Mouse (Mus musculus) megakaryocyte progenitor cell, adult 5-6 weeks (primary cell): ENCODE measurements at regions not wholly inside any gene's neighbourhood (a gene's known extent, or its start where the extent isn't known, plus 50 kb on each side); places are given as distances from the start of the nearest gene placed in this dataset.
A peak's percentile ranks its signal among the peaks of the same experiment; 100 is the strongest.

Experiments
- ATAC-seq: replicated peaks from 2 replicates; pipeline ENCODE4 v1.8.0; 2016; ENCODE audit warnings: mild to moderate bottlenecking, moderate TSS enrichment, inconsistent platforms; ENCODE audit not compliant: poor library complexity

- no peak for ATAC-seq
Observed at GRCm38 (mm10) chr2:79510485-79511094, 54.0 kb upstream of the Cerkl start.

- no peak for ATAC-seq
Observed at GRCm38 (mm10) chr2:79511108-79511507, 54.5 kb upstream of the Cerkl start.

GRCm38 (mm10) chr2:79511676-79512323, 55.2 kb upstream of the Cerkl start:
- ATAC-seq: peak; percentile 96

GRCm38 (mm10) chr2:79512374-79512773, 55.8 kb upstream of the Cerkl start:
- no peak for ATAC-seq

DNA sequence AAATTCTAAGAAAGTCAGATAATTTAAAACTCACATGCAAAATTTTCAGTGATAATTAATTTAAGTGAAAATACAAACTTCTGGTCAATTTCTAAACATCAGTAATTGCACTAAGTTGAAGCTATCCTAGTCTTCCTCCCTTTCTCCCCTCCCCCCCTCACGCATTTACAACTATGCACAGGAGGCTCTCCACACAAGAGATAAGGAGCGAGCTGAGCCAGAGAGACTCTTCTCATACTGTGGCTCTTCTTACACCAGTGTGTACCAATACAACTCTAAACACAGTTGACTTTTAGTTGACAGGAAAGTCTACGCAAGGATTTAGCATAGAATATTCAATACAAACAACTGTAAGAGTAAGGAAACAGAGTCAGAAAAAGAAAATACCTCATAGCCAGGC, 57.1 kb upstream of the Cerkl start:
- ATAC-seq: no peak

- peak; percentile 78 for ATAC-seq
Observed at GRCm38 (mm10) chr2:79518046-79518750, 61.6 kb upstream of the Cerkl start.

DNA sequence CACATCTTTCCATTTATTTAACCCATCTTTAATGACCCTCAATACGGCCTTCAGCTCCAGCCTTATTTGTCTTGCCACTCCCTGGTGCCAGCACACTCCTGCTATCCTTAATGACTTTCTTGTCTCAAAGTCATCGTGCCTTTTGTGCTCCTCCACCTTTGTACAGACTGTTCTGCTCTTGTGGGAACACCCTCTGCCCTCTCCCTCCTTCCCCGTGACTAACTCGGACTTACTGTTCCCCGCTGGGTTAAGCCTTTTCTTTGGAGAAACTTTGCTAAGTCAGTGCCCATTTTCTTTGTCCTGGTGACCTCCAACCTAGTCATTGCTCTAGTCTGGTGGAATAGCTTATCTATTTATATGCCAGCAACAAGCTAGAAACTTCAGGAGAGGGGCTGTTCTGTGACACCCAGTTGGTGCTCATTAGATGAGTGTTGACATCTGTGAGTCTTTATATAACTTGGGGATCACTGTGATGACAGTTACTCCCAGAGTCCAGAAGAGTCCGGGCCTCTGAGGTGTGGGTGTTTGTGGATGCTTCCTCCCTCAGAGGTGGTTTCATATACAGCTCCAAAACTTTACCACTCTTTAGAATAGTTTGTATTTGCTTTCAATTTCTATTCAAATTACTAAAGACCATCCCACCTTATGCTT, 63.3 kb upstream of the Cerkl start:
- no peak for ATAC-seq

GRCm38 (mm10) chr2:79523441-79523840, 66.9 kb upstream of the Cerkl start:
- ATAC-seq: no peak

DNA sequence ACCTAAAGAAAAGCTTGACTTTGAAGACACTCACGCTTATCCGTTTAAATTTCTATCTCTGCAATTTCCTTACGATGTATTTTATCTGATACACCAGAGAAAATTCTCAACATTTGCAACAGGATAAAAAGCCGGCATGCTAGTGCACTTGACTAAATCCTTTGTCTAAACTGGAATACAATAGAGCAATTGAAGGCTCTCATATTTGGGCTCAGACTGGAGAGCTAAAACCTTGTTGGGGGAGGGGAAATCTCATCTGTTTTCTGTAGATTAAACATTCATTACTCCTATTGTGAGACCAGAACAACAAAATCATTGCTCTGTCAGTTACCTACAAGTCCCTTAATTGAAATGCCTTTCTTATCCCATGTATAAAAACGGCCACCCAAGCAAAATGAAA, 70.9 kb upstream of the Cerkl start:
- no peak for ATAC-seq

DNA sequence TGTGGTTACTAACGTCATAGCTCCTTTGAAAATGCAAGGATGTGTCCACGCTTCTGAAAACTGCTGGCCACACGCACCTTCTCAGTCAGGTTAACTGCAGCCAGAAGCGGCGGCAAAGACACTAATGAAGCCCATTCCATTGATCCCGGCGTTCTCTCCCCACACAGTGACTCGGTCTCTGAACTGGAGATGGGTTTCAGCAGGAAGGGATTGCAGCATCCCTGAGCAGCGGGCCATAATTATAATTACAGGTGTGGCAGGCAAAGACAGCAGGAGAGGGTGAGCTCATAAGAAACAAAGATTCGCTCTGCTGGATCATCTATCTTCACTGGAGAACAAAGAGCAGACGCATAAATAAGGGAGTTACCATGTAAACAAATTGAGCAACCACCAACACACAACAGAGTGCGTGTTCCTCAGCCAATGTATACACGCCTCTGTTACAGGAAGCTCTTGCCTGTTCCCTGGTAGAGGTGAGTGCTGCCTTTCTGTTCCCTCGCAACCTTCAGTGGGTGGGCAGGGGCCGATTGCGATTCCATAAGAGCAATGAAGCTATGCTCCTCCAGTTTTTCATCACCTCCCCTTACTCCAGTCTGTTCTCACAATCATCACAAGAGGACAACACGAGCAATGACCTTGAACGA, 71.9 kb upstream of the Cerkl start:
- no peak for ATAC-seq

DNA sequence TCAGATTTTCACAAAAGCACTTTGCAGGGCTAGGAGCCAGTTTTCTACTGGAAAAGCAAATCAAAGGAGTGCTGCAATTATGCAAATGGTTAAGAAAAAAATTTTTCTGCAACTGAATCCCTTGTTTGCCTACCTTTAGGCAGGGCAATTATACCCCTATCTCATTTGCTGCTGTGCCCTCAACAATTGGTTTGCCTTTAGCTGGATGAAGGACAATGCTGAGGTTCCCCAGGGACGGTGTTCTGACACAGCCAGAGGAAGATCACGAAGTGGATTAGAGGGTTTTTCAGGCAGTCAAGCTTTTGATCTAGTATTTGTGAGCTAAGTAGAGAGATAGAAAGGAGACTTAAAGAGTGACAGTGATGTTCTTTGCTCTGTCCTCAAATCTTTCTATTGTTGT, 72.6 kb upstream of the Cerkl start:
- no peak for ATAC-seq

GRCm38 (mm10) chr2:79532610-79533160, 76.1 kb upstream of the Cerkl start:
- ATAC-seq: no peak

DNA sequence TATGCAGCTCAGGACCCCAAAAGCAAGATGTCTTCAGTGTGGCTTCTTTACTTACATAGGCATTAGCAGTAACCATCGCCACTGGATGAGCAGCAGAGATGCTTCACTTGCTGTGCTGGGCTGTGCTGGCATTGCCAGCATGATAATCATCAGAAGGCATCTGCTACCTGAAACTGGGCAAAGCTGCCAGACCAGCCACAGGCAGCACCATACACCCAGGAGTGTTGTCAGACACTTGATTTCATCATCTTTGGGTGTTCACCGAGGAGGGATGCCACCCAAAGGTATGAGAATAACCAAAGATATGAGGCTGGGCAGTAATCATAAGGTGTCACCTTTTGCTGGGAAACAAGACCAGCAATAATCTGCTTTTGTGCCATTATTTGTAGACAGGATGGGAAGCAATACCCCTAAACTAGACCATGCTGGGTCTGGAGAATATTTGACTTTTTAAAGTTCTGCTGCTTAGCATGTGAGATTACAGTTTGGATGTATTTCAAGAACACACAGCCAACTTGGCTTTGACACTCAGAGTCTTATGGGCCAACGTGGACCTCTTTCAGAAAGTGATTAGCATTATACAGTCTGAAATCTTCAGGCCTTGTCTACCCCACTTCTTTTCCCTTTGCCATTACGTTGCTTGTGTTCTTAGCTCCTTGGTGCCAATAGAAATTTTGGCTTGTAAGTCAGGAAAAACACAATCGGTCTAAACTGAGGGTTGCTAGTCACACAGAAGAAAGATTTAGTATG, 80.7 kb upstream of the Cerkl start:
- ATAC-seq: no peak

DNA sequence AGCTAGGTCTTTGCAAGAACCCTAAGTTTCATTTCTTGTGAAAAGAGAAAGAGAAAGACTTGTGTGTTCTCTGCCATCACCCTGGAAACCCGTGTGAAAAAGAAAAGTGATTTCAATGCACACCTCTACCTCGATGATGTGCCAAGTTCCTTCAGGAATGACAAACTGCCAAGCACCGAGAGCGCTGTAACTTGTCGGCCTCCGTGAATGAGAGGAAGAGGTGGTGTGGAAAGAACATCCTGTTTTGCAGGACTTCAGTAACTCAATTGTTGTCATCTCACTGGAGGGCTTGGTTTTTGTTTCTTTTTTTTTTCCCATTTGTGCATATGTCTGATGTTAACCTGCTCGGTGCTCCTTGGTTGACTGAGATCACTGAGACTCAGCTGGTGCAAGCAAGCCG, 83.8 kb upstream of the Cerkl start:
- peak; percentile 44 for ATAC-seq

GRCm38 (mm10) chr2:79542191-79542980, 85.8 kb upstream of the Cerkl start:
- ATAC-seq: no peak

DNA sequence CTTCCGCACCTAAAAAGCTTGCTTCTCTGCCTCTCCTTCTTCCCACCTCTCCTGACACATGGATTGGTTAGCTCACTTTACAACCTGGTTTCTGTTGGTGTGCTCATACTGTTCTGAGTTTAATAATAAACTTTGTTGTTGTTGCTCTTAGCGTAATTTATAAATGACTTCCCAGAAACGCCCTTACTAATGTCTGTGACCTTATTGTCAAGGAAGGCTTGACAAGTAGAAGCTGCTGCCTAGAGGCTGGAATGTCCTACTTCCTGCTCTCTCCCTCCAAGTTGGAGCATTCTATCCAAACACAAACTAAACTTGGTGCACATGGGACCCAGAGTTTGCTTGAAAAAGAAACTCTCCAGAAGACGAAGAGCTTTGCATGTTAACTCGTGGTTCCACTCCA, 86.9 kb upstream of the Cerkl start:
- ATAC-seq: no peak

- ATAC-seq: no peak
Observed at GRCm38 (mm10) chr2:79543948-79544792, 87.6 kb upstream of the Cerkl start.

DNA sequence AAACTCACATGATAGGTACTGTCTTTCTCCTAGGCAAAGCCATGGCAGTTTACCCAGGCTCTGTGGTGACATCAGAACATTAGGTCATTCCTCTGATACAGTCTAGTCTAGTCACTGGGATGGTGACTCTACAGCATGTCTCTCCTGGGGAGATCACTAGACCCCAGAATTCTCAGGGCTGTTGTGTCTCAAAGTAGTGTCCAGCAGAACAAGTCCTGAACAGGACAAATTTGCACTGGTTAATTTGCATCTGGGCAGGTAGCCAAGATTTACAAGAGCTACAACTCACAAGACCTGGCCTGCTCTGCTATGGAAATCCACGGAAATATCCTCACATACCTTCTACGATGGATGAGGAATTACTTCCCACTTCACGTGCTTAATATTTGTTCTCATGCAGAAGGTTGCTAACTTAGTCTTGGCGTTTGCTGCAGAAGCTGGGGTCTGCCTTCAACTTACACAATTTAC, 88.2 kb upstream of the Cerkl start:
- ATAC-seq: no peak
